Mouse (Mus musculus) heart, postnatal 10 days (tissue): ENCODE results near the gene Tmem79. TPM values are rescaled to one million over a fixed set of nuclear protein-coding genes. Genes with fewer than 3 reads are reported as not detected.
"Not testable (repeated sequence)": the region's sequence is repeated elsewhere in the genome, so short reads cannot be mapped to it uniquely, and the experiment has no call there.

ENCODE experiments used
- DNase-seq, 2 experiments: peaks; one replicate each; pipeline ENCODE4 v3.0.0; 2021
- intact Hi-C: fragments of 180-260 bp; cut with DNase I; formaldehyde crosslinking; loops from one replicate; pipeline ENCODE4 v1.15.1; 2025
- total RNA-seq, 2 experiments: library from RNA; stranded (reverse); gene quantifications; 2 replicates each; pipeline ENCODE4 v1.2.3; 2021

The Tmem79 gene
- total RNA-seq, 2 experiments from 2014 or later: 1.4 to 1.9 TPM

DNA sequence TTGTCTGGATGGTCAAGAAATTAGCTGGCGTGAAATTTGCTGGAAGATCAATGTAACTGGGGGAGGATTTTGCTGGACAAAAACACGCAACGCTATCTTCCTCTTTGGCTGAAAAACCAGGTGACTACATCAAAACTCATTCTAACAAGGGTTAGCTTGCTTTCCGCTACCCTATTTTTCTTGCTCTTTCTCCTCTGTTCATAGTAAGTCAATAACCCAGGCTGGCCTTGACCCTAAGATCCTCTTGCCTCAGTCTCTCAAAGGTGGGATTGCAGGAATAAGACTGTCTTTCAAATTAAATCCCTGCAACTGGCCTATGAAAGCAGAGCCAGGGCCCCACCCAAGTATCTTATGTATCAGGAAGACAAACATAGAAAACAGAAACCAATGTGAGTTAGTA lies 48.8 kb downstream of the Tmem79 start, which contains the start of gene Gm38392:
TSS of gene Gm38392 (minus strand) at position 101 of the 400 bp plus-strand sequence.
- DNase-seq: no peak
- intact Hi-C loops: no loop called here

DNA sequence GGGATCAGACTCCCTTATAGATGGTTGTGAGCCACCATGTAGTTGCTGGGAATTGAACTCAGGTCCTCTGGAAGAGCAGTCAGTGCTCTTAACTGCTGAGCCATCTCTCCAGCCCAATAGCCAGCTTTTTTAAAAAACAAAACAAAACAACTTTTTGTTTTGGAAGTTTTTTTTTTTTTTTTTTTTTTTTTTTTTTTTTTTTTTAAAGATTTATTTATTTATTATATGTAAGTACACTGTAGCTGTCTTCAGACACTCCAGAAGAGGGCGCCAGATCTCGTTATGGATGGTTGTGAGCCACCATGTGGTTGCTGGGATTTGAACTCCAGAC lies 50.4 kb downstream of the Tmem79 start:
- intact Hi-C loops, DNase-seq: not testable (repeated sequence)

DNA sequence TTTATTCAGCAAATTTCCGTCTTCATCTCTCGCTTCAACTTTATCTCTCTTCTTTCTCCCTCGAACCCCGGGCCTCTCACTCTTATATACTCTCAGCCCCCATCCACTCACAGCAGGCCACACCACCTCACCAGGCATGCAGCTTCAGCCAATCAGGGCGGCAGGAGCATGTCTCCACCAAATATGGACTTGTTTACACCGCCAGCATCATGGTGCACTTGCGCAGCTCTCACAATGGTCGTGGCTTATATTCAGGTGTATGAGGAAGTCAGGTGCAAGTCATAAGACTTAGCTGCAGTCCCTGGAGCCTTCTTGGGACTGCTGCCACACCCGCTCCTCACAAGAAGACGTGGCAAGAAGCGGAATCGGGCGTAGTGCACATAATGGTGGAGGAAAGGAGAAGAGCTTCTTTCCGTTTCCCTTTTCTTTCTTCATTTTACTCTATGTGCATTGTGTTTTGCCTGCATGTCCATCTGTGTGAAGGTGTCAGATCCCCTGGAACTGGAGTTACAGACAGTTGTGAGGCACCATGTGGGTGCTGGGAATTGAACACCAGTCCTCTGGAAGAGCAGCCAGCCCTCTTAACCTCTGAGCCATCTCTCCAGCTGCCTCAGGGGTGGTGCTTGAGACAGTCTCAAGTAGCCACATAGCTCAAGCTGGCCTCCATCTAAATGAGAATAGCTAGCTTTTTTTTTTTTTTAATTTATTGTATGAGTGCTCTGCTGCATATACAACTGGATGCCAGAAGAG lies 51.0 kb downstream of the Tmem79 start:
- intact Hi-C loops, DNase-seq: not testable (repeated sequence)

DNA sequence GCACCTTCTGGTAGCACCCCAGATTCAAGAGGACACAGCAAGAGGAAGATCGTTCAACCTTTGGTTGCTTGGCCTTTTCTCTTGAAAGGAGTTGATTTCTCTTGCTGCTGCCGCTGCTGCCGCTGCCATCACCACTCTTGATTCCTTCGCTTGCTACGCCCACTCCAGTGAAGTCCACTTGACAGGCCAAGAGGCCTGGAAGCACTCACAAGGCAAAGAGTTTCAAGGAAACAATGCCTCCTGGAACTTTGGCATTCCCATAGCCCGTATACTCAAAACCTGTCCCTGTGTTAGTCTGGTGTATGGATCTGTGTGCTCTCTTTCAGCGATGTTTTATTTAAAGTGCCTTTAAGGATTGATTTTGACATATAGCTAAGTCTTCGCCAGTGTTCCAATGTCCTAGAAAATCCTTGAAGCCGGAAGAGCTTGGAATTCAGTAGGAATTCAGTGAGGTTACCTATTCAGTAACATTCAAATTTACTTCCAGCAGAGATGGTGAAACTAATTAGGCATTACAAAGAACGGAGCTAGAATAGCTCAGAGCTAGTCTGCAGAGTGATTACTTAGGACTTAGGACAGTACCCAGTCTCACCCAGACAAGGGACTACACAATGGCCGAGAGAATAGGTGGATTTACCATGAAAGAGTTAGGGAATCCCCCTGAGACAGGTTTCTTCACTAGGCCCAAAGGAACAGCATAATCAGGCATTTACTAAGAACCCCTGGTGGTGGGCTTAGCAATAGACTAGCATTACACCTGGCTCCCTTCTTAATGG lies 54.6 kb downstream of the Tmem79 start:
- intact Hi-C loops: not testable (repeated sequence)

DNA sequence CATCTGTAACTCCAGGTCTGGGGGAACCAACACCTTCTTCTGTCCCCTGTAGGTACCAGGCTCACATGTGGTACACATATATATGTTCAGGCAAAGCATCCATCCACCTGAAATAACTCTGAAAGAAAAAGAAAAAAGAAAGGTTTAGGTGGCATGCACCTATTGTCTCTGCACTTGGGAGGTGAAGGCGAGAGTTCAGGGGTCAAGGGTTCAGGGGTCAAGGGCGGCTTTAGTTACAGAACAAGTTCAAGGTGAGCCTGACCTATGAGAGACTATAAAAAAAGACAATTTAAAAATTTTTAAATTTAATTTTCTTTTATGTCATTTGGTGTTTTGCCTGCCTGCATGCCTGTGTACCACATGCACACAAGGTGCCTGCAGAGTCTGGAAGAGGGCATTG lies 55.9 kb downstream of the Tmem79 start:
- intact Hi-C loops: no loop called here
- no peak for DNase-seq

More for the DNA sequence above, 54.6 kb downstream of the Tmem79 start:
- DNase-seq: not testable (repeated sequence)

Other genes starting within 250 kb of the Tmem79 start
- gene Mef2d, start 193.8 kb downstream of the Tmem79 start, total RNA-seq: 100 to 1,000 TPM; 121 to 133 TPM
- gene Rhbg, start 81.4 kb downstream of the Tmem79 start, total RNA-seq: not detected
- gene Gm38392, start 48.9 kb downstream of the Tmem79 start, total RNA-seq: under 1 TPM in 1 of 2 experiments, not detected in 1; 0.29 TPM
- gene Tsacc, start 39.1 kb downstream of the Tmem79 start, total RNA-seq: 1 to 10 TPM; 4.6 to 5.6 TPM
- gene Cct3, start 39.0 kb downstream of the Tmem79 start, total RNA-seq: 100 to 1,000 TPM; 194 to 221 TPM
- gene Glmp, start 11.1 kb downstream of the Tmem79 start, total RNA-seq: 10 to 100 TPM; 86.1 to 99.6 TPM
- 10 to 100 TPM; 41.1 to 46.1 TPM for gene Smg5, start 112 bp upstream of the Tmem79 start, total RNA-seq
- 1 to 10 TPM in 1 of 2 experiments, under 1 TPM in 1; 0.35 to 1.3 TPM for gene Paqr6, start 28.4 kb upstream of the Tmem79 start, total RNA-seq
- not detected for gene Bglap3, start 36.6 kb upstream of the Tmem79 start, total RNA-seq
- not detected for gene Bglap2, start 42.6 kb upstream of the Tmem79 start, total RNA-seq
- not detected for gene Bglap, start 48.3 kb upstream of the Tmem79 start, total RNA-seq
- 10 to 100 TPM; 43.4 to 49.5 TPM for gene Pmf1, start 74.2 kb upstream of the Tmem79 start, total RNA-seq
- 10 to 100 TPM; 15.2 to 16.3 TPM for gene Slc25a44, start 89.0 kb upstream of the Tmem79 start, total RNA-seq
- gene Sema4a, start 125.0 kb upstream of the Tmem79 start, total RNA-seq: 1 to 10 TPM; 1.8 to 1.9 TPM
- 100 to 1,000 TPM; 164 to 173 TPM for gene Lmna, start 173.8 kb upstream of the Tmem79 start, total RNA-seq
- 1 to 10 TPM; 3.4 to 6.3 TPM for gene Mex3a, start 196.2 kb upstream of the Tmem79 start, total RNA-seq
- gene Rab25, start 212.2 kb upstream of the Tmem79 start, total RNA-seq: not detected
- 10 to 100 TPM; 87.3 to 94.0 TPM for gene Lamtor2, start 216.9 kb upstream of the Tmem79 start, total RNA-seq
- gene Ubqln4, start 217.6 kb upstream of the Tmem79 start, total RNA-seq: 10 to 100 TPM; 56.5 to 57.2 TPM
- 100 to 1,000 TPM; 127 to 130 TPM for gene Ssr2, start 239.7 kb upstream of the Tmem79 start, total RNA-seq